Mouse (Mus musculus): ENCODE measurements around the gene Lxn. TPM values are rescaled to one million over a fixed set of nuclear protein-coding genes. Genes with fewer than 3 reads are reported as not detected.

The Lxn gene
- total RNA-seq (2021): 10 to 100 TPM; 17.6 to 21.9 TPM
- long read RNA-seq, experiment 1, transcript Lxn-201 (6 exons, 1,112 nt): major isoform, 20 of 21 reads
- long read RNA-seq, experiment 1, partial matches to known transcripts: 1 of 21 reads
- long read RNA-seq, experiment 1, other reads (novel, unspliced or antisense): 0 of 21 reads
- long read RNA-seq, experiment 2, transcript Lxn-201 (6 exons, 1,112 nt): major isoform, 27 of 30 reads
- long read RNA-seq, experiment 2, partial matches to known transcripts: 2 of 30 reads
- long read RNA-seq, experiment 2, other reads (novel, unspliced or antisense): 1 of 30 reads

- peak; percentile 82 for DNase-seq
Measured at GRCm38 (mm10) chr3:67463450-67464372, at the start of gene Lxn. Gene Lxn (minus strand): TSS chr3:67463926.

GRCm38 (mm10) chr3:67512807-67513206 lies 49.1 kb upstream of the Lxn start:
- peak; percentile 84 for DNase-seq

DNA sequence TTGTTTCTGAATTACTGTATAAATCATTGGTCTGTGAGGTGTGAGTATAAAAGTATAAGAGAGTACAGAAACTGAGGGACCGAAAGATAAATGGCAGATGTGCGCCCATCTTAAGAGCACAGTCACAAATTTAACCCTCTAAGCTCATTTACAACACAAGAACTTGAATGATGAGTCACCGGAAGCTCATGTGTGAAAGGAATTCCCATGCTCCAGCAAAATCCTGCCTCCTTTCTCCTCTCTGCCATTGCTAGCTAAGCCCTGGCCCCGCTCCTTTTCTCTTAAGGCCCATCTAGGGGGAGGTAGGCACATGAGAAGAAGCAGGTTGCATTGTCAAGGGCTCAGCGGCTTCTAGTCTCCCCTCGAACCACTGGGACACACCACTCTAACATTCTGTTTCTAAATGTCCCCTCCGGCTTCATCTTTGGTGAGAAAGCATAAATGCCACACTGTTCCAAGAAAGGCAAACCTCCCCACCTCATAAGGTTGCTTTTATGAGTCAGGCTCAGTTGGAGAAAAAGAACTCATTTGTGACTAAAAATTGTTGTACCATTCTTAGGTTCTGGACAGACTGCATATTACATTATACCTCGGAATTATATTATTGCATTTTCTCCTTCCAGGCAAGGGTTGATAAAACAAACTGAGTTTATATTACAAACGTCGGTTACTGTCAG lies 44.6 kb upstream of the Lxn start:
- DNase-seq: no peak

GRCm38 (mm10) chr3:67505286-67505685 lies 41.6 kb upstream of the Lxn start:
- DNase-seq: no peak

- DNase-seq: no peak
Measured at GRCm38 (mm10) chr3:67503878-67504277, 40.2 kb upstream of the Lxn start.

- no peak for DNase-seq
Measured at GRCm38 (mm10) chr3:67499406-67499791, 35.7 kb upstream of the Lxn start.

DNA sequence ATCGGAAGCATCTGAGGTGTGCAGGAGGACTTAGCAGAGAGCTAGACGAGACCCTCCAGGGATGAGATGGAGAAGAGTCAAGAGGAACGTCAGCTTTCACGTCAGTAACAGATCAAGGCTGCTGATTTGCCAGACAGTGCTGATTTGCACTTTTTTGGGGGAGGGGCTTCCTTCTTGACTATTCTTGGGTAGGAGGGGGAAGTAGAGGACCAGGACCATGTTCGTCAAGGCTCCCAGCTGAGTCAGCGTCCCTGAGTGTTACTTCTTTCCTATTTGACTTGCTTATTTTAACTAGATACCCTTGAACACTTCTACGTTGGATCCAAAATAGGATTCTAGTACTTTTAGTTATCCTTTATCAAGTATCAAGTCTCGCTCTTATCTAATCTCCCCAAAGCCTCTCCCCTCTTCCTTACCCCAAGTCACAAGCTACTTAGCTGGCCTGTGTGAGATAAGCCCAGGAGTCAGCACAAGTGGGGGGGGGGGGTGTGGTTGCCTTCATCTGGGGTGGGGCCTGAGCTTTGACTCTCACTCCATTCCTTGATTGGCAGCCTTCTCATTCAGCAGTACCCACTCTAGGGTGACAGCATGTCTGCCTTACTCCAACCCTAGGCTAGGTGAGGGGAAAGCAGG lies 35.2 kb upstream of the Lxn start:
- no peak for DNase-seq

DNA sequence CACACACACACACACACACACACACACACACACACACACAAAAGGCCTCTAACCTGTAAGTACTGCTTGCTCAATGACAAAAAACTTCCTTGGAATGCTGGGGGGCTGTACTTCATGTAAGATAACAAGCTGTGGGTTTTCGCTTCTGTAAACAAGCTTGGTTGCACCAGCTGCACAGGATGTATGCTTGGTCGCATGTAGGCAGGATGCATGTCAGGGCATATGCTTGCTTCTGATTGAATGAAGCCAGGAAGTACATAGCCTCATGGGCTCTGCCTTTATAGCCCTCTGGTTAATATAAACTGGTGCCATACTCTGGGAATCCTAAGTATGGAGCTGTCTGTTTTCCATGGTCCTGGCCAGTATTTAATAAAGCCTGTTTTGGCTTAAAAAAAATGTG lies 34.3 kb upstream of the Lxn start:
- no peak for DNase-seq

DNA sequence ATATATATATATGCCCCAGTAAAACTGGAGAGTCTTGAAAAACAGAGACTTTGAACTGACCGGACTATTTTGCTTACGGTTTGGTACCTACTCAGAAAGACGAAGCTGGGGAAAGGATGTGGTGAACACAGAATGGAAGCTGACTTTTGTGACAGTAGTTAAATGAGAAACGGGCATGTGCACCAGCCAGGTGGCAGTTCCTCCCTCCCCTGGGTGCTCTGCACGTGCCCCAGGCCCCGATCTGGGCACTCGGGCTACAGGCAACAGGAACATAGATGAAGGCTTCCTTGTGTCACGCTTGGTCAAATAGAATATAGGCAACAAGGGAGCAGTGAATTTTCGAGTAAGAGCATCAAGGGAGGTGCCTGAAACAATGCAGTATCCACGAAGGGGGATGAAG lies 32.6 kb upstream of the Lxn start:
- no peak for DNase-seq

DNA sequence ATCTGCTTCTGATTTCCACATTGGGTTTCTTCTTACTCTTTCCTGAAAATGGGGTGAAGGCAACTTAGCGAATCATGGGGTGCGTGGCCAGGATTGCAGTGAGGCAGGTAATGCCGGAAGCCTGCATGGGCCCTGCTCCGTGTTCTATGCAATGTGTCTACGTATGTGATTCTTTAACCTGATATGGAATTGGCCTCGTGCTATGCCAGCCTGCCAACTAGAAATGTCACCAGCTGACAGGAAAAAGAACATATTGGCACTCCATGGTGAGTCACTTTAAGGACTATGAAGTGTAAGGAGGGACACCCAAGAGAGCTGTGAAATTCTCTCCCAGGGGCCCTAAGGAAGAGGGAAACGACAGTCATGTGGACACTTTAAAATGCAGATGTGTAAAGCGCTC lies 29.4 kb upstream of the Lxn start:
- DNase-seq: no peak

DNA sequence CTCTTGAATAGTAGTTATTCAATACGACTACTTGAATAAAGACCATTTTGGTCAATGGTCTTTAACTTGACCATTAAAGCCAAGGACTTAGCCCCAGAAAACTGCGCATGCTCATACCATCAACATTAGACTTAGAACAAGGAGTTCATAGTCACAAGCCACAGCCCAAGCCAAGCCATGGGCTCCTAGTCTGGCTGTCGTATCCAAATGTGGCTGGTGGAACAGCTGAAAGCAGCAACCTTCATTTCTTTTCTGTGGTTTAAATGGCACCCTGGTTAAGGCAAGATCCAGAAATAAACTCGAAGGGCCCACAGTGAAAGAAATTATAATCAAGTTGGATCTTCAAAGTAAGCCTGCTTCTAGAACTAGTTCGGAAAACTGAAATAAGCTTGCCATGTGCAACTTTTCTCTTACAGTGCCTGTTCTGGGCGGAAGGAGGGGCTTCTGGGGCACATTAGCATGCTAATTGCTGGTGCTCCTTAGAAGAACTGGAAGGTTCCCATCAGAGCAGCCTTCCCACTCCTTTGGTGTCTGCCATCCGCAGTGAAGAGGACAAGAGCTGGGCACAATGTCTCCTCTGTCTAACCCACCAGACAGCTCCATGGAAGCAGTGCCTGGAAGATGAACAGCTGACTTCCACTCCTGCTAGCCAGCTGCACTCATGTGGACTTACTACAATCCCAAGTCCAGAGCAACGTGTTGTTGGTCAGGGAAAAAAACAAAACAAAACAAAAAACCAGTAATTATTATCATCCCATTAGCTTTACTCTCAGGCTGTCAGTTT lies 28.6 kb upstream of the Lxn start:
- DNase-seq: no peak

- peak; percentile 14 for DNase-seq
Measured at GRCm38 (mm10) chr3:67490156-67490555, 26.4 kb upstream of the Lxn start.

GRCm38 (mm10) chr3:67485233-67485632 lies 21.5 kb upstream of the Lxn start:
- DNase-seq: no peak

- DNase-seq: no peak
Measured at GRCm38 (mm10) chr3:67482400-67482799, 18.7 kb upstream of the Lxn start.

GRCm38 (mm10) chr3:67479806-67480205 lies 16.1 kb upstream of the Lxn start:
- no peak for DNase-seq

DNA sequence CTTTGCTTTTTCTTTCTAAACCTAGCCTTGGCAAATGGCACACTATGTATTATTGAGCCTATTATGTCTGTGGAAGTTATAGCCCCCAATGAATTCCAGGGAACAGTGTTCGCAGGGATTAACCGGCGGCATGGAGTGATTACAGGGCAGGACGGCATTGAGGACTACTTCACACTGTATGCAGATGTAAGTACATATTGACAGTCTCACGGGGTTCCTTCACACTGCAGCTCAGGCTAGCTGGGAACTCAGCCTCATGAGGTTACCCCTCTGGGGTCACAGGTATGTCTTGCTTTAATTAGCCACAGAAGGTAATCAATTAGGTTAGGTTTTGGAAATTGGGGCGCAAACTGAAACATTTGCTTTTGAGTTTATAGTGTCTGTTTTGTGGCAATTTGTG lies 9.7 kb upstream of the Lxn start:
- DNase-seq: no peak

GRCm38 (mm10) chr3:67471408-67472127 lies 7.8 kb upstream of the Lxn start:
- no peak for DNase-seq

- DNase-seq: peak; percentile 12
Measured at GRCm38 (mm10) chr3:67467281-67467680, 3.6 kb upstream of the Lxn start.

GRCm38 (mm10) chr3:67466576-67466975 lies 2.9 kb upstream of the Lxn start:
- no peak for DNase-seq

DNA sequence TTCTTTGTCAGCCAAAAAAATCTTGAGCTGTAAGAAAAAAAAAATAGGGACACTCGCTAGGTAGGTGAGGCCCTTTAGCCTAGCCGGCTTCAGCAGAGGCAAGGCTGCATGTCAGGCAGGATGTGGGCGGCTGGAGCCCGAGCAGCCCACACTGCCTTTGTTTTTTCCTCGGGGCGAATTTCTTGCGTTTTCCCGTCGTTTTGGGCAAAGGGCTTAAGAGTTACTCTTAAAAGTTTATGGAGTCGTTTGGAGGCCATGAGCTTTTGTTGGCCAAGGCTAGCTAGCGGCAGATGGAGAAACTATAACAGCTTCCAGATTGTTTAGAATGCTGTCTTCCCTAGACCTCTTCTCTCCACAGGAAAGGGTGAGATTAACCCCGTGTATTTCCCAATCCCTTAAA lies 725 bp downstream of the Lxn start:
- peak; percentile 6 for DNase-seq

GRCm38 (mm10) chr3:67462578-67462977 lies 1.1 kb downstream of the Lxn start:
- peak; percentile 8 for DNase-seq

Data from adrenal gland, postnatal 10 days (tissue).